Mouse (Mus musculus): ENCODE measurements around the gene Tmem135. TPM values are rescaled to one million over a fixed set of nuclear protein-coding genes. Genes with fewer than 3 reads are reported as not detected.

Tmem135 gene
- total RNA-seq, 2 experiments from 2014 or later: 15.5 to 18.3 TPM

- no peak for DNase-seq
These were observed 11.6 kb downstream of the Tmem135 start for GRCm38 (mm10) chr7:89392388-89392787.

GRCm38 (mm10) chr7:89391831-89392230 lies 12.2 kb downstream of the Tmem135 start:
- no peak for DNase-seq
- intact Hi-C loops (cut with DNase I): no loop called here

More at GRCm38 (mm10) chr7:89392388-89392787, 11.6 kb downstream of the Tmem135 start:
- intact Hi-C loops (cut with DNase I): no loop called here

GRCm38 (mm10) chr7:89391281-89391680 lies 12.7 kb downstream of the Tmem135 start:
- intact Hi-C loops (cut with DNase I): no loop called here
- DNase-seq: no peak

GRCm38 (mm10) chr7:89390660-89391059 lies 13.4 kb downstream of the Tmem135 start:
- DNase-seq: no peak
- intact Hi-C loops (cut with DNase I): no loop called here

- no peak for DNase-seq
These were observed 15.0 kb downstream of the Tmem135 start for GRCm38 (mm10) chr7:89388981-89389380.

DNA sequence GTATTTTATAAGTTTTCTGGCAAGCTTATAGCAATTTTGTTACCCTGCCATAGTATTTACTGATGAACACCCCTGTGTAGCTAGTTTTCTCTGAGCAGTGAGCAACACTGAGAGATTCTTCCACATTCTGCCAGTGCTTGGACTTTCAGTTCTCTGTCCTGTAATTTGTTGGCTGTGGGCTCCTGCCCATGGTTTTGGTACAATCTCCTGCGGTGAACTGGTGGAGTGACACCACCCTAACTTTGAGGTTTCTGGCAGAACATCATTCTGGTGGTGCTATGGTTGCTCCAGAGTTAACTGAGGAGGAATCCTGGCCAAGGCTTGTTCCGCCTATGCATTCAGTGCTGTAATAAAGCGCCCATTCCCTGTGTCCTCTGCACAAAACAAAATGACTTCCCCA lies 21.1 kb downstream of the Tmem135 start:
- intact Hi-C loops (cut with DNase I): no loop called here
- no peak for DNase-seq

More at GRCm38 (mm10) chr7:89388981-89389380, 15.0 kb downstream of the Tmem135 start:
- intact Hi-C loops (cut with DNase I): no loop called here

DNA sequence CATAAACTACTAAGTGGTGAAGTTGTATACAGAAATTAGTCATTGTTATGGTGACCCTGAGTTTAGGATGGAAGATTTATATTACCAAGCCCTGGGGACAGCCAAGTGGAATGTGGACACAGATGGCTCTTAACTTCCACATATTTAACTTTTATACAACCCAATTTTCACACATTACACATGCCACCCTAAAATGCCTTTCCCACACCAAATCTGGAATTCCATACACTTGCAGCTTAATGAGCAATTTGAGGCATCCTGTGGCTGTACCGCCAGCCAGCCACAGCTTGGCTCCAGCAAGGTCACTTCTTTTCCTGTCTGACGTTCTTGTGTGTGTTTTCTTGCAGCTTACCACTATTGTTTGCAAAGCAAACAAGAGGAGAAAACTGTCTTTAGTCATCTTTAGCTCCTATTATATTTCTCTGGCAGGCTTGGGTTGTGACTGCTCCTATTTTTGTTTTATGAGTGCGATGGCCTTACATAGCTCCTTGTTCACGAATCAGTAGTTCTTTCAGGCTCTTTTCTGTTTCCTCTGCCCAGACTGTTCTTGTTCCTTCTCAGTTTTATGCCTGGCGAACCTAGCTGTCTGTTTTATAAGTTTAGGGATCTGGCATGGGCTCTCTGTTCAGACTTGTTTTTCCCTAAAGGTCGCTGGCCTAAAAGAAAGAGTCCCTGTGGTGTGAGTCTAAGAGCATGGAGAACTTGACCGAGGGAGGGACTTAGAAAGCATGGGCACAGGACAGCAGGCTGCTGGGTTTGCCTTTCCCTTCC lies 22.9 kb downstream of the Tmem135 start:
- intact Hi-C loops (cut with DNase I): no loop called here
- no peak for DNase-seq

- DNase-seq: no peak
- intact Hi-C loops (cut with DNase I): no loop called here
These were observed 32.3 kb downstream of the Tmem135 start for GRCm38 (mm10) chr7:89371623-89372295.

- DNase-seq: peak in 1 of 2 experiments; percentile 17
- intact Hi-C loops (cut with DNase I): no loop called here
These were observed 33.1 kb downstream of the Tmem135 start for GRCm38 (mm10) chr7:89370917-89371316.

DNA sequence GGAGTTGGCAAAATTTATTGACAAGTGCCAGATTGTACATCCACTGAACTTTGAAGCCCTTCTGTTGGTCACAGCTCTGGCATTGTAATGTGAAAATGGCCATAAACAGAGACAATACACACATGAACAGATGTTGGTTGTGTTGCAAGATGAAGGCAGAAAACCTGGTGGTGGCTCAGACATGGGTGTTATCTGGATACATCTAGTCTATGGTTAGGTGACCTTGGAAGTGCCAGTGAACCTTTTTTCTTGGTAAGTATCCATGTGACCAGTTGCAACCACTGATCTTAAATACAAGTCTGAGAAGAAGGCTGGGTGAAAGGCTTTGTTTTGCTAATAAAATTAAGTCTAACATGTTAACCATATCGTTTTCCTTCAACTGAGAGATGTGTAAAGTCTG lies 33.9 kb downstream of the Tmem135 start:
- intact Hi-C loops (cut with DNase I): no loop called here
- DNase-seq: no peak

DNA sequence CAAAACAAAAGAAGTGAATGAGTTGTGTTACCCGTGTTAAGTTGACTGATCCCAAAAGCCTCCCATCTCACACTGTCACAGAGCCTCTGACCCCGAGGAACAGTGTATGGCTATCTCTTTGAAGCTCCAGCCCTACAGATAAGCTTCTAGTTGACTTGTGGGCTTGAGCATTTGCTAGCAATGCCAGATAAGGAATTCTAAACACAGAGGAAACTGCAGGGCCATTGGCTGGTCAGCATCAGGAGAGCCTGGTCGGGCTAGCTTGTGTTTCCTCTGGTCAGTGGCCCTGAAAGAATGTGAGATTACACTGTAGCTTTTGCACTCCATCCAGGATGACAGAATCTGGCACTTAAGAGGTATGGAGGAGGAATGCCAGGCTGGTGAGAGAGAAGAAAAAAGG lies 36.4 kb downstream of the Tmem135 start:
- no peak for DNase-seq
- intact Hi-C loops (cut with DNase I): no loop called here

DNA sequence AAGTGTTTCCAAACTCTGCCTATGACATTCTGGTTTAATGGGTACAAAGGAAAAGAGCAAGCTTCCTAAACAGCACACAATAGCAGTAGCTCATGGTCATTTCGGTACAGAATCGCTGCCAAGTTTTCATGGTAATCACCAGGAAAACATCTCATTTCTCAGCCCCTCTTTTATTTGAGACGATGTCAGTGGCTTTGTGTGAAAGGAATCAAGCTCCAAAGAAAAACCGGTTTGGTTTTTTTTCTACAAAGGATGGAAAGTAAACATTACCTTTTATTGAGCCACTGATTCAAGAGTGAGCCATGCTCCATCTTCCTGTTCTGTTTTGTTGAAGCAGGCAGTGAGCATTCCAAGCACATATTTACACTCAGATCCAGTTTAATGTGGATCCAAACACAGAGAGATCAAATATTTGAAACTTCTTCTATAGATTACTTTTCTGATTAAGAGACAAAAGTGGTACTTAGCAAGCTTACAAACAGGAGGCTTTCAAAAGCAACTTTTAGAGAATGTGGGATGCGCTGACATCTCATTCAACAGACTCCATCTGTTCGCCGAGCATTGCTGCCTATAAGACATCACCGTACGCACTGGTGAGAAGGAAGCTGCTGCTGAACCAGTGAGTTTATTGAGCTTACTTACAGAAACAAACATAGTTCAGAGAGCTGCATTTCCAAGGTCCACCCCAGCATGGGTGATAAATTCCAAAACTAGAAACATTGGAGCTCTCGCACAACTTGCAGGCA lies 38.7 kb downstream of the Tmem135 start:
- intact Hi-C loops (cut with DNase I): no loop called here
- DNase-seq: no peak

DNA sequence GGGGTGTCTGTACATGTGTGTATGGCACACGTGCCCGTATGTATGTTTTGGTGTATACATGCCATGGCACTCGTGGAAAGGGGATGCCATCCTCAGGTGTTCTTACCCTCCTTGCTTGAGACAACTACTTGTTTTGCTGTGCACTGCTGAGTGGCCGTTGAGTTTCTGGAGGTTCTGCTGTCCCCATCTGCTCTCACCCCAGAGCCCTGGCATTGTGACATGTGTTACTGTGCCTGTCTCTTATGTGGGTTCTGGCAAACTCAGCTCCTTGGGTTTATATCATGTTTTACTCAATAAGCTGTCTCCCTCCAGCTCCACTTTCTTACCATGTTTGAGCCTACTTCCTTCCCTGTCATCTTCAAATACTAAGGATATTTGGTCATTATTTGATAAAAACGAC lies 40.0 kb downstream of the Tmem135 start:
- intact Hi-C loops (cut with DNase I): no loop called here
- DNase-seq: no peak

DNA sequence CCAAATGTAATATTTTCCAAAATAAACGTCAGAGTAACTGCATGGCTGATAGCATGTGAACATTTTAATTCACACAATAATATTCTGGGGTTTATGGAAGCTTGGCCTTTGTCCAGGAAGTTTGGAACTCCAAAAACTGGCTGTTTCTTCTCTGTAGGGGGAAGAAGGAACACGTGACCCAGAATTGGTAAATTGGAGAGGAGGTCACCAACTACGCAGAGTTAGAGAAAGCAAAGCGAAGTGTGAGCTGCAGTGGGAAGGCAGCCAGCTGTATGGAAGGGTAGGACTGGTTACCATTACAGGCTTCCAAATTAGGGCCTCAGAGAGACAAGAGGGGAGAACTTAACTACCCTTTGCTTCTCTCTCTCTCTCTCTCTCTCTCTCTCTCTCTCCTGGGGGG lies 47.7 kb downstream of the Tmem135 start:
- intact Hi-C loops (cut with DNase I): no loop called here
- no peak for DNase-seq

DNA sequence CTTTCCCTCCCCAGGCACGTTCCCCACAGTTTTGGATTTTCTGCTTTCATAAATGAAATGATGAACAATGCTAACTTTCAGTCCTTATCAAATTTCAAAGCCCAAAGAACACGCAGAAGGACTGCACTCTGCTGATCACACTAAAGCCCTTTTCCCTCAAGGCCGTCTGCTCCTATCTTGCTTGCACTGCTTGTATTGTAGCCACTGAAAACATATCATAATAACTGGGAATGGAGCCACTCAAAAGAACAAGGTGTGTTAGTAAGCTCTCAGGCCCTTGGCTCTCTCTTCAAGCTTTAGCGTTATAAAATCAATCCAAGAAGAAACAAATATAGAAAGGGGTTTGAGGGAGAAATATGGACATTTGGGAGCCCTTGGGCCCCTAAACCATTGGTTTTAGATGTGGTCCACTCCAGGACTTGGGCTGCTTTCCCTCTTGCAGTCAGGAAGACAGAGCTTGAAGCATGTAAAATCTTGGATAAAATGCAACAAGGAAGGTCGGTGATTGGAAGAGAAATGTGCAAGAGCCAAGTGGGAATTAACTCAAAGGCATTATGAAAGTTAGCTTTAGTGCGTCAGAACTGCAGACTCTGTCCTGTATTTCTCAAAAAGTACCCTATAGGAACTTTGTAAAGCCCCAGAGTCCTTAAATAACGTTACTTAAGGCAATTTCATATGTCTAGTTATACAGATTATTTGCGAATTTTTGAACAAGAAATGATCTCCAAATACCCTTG lies 48.3 kb downstream of the Tmem135 start:
- DNase-seq: no peak
- intact Hi-C loops (cut with DNase I): no loop called here

GRCm38 (mm10) chr7:89342021-89342420 lies 62.0 kb downstream of the Tmem135 start:
- intact Hi-C loops (cut with DNase I): no loop called here
- DNase-seq: no peak

DNA sequence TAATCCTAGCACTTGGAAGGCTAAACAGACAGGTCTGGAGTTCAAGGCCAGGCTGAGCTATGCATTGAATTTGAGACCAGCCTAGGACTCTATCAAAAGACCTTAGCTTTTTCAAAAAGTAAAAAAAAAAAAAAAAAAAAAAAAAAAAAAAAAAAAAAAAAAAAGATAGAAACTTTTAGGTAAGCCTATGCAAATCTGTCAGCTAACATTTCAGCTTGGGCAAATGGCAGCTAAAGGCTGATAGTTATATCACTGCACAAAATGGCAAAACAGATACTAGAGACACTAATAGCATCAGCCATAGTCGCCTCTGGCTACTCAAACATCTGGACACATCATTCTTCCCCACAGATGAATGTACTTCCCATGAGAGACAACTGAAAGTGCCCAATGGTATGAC lies 64.2 kb downstream of the Tmem135 start:
- DNase-seq: no peak
- intact Hi-C loops (cut with DNase I): loop anchor here (2.0 kb wide), 1 partner anchor 63 kb away; no protein-coding TSS in a partner anchor

GRCm38 (mm10) chr7:89339142-89339435 lies 64.9 kb downstream of the Tmem135 start:
- intact Hi-C loops (cut with DNase I): loop anchor here (2.0 kb wide), 1 partner anchor 64 kb away; no protein-coding TSS in a partner anchor
- DNase-seq: no peak

GRCm38 (mm10) chr7:89338350-89339141 lies 65.5 kb downstream of the Tmem135 start:
- intact Hi-C loops (cut with DNase I): loop anchor here (2.0 kb wide), 1 partner anchor 64 kb away; no protein-coding TSS in a partner anchor
- peak; percentile 91 to 93 for DNase-seq

All from gastrocnemius, postnatal 36 days (tissue).